Comparison of ENCODE assay signal across 12 mouse cellular contexts in the genomic region with DNA sequence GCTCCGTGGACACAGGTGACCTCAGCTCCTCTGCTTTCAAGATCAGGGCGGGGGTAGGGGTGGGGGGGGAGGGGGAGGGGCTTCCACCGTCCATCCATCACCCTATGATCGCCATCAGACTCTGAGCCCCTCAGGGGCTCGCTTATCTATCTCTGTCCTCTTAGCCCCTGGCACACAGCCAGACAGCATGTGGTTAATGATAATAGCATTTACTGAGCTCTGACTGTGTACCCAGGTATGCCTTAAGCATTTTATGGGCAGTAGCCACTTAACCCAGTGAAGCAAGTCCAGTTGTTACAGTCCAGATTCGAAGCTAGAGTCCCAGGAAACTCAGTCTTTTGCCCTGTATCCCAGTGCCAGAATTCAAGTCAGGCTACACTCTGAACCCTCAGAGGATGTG. TPM values are rescaled to one million over a fixed set of nuclear protein-coding genes. Genes with fewer than 3 reads are reported as not detected.
DNase-seq lines count a peak whose midpoint lies in the region; ATAC-seq and TF ChIP-seq lines count a peak whose summit lies in the region.
"Had no signal": no experiment of that assay in that cellular context is flagged by ENCODE, and none has a peak within 500 bp of the region (broad histone marks: within the 10 kb centered on the region; RNA-seq: fewer than 3 reads in every experiment).

No protein-coding gene starts in this region.

- ATAC-seq in heart, embryonic 12.5 days (ENCODE audit: insufficient number of reproducible peaks, low FRiP score): no peak
- ATAC-seq in kidney, postnatal 0 days (replicated peaks; ENCODE audit: low FRiP score, low read depth): peak; percentile 64
- 0 out of 2 replicates have a peak, but pooled peaks have one; percentile 52 for ATAC-seq in megakaryocyte-erythroid progenitor cell, adult 5-6 weeks (replicated peaks; ENCODE audit: low FRiP score, low TSS enrichment, poor library complexity, severe bottlenecking)
- no peak for ATAC-seq in forebrain, embryonic 12.5 days (ENCODE audit: low FRiP score)

- no peak overlapping the region for H3K9ac ChIP-seq in heart, embryonic 12.5 days
- no peak overlapping the region for H3K9ac ChIP-seq in MEL (ENCODE audit: control insufficient read depth, low read depth, low read length, poor library complexity, severe bottlenecking)
- H3K9ac ChIP-seq in kidney, postnatal 0 days (ENCODE audit: low read depth, low read length): no peak overlapping the region
- no peak overlapping the region for H3K9ac ChIP-seq in forebrain, embryonic 12.5 days

- peaks cover 15% of the 10 kb centered on the region for H3K4me1 ChIP-seq in heart, embryonic 12.5 days (replicated peaks)
- H3K4me1 ChIP-seq in MEL (ENCODE audit: control insufficient read depth in 1 of 2, insufficient read depth in 2 of 2, low read length in 2 of 2): peaks cover 0 to 9% of the 10 kb centered on the region in 2 experiments; a peak in 2 of 4 replicates
- no peaks in the 10 kb centered on the region for H3K4me1 ChIP-seq in kidney, postnatal 0 days (replicated peaks; ENCODE audit: insufficient read depth, low read length)
- H3K4me1 ChIP-seq in forebrain, embryonic 12.5 days: peaks cover 4% of the 10 kb centered on the region; the same call in 1 of the 2 replicates

- TF ChIP-seq EP300 in MEL (IDR thresholded peaks at IDR 0.05; ENCODE audit: low read depth in 1 of 2, low read length in 2 of 2): peak; percentile 57 to 67

- no peaks in the 10 kb centered on the region for H3K36me3 ChIP-seq in heart, embryonic 12.5 days
- peaks cover 0 to 3% of the 10 kb centered on the region in 2 experiments; a peak in 2 of 4 replicates for H3K36me3 ChIP-seq in MEL (ENCODE audit: control insufficient read depth in 1 of 2, insufficient read depth in 2 of 2, low read length in 2 of 2)
- H3K36me3 ChIP-seq in kidney, postnatal 0 days (ENCODE audit: insufficient read depth, low read length): no peaks in the 10 kb centered on the region
- H3K36me3 ChIP-seq in forebrain, embryonic 12.5 days (replicated peaks): no peaks in the 10 kb centered on the region

- H3K4me3 ChIP-seq in heart, embryonic 12.5 days: no peak overlapping the region
- H3K4me3 ChIP-seq in MEL (ENCODE audit: control insufficient read depth in 1 of 2, insufficient read depth in 1 of 2, low read depth in 2 of 2, low read length in 2 of 2): no peak overlapping the region
- no peak overlapping the region for H3K4me3 ChIP-seq in kidney, postnatal 0 days (replicated peaks; ENCODE audit: low read depth, low read length)
- H3K4me3 ChIP-seq in forebrain, embryonic 12.5 days (replicated peaks): no peak overlapping the region
- H3K4me3 ChIP-seq: erythroblast, embryonic 14.5 days; megakaryocyte, embryonic 14.5 days had no signal

- H3K27me3 ChIP-seq in heart, embryonic 12.5 days (replicated peaks): no peaks in the 10 kb centered on the region
- H3K27me3 ChIP-seq in MEL (ENCODE audit: control insufficient read depth in 1 of 2, insufficient read depth in 2 of 2, low read length in 2 of 2): no peaks in the 10 kb centered on the region
- no peaks in the 10 kb centered on the region for H3K27me3 ChIP-seq in kidney, postnatal 0 days (ENCODE audit: insufficient read depth, low read length)
- no peaks in the 10 kb centered on the region for H3K27me3 ChIP-seq in forebrain, embryonic 12.5 days

- H3K9me3 ChIP-seq in heart, embryonic 12.5 days (replicated peaks): no peaks in the 10 kb centered on the region
- H3K9me3 ChIP-seq in MEL (replicated peaks; ENCODE audit: insufficient read depth, low read length): no peaks in the 10 kb centered on the region
- H3K9me3 ChIP-seq in kidney, postnatal 0 days (replicated peaks; ENCODE audit: low read length): no peaks in the 10 kb centered on the region
- no peaks in the 10 kb centered on the region for H3K9me3 ChIP-seq in forebrain, embryonic 12.5 days
- H3K9me3 ChIP-seq: megakaryocyte, embryonic 14.5 days had no signal

- TF ChIP-seq POLR2A in MEL (IDR thresholded peaks at IDR 0.05; ENCODE audit: control insufficient read depth in 1 of 2, insufficient read depth in 1 of 2, low read depth in 1 of 2, low read length in 2 of 2, poor library complexity in 1 of 2): no peak

- TF ChIP-seq RAD21 in MEL (IDR thresholded peaks at IDR 0.05; ENCODE audit: low read depth, low read length): no peak

- TF ChIP-seq CTCF in MEL (IDR thresholded peaks at IDR 0.05 in 2 of 3, conservative IDR thresholded peaks at IDR 0.05 in 1 of 3; ENCODE audit: control insufficient read depth in 1 of 3, insufficient read depth in 1 of 3, low read depth in 2 of 3, low read length in 3 of 3, poor library complexity in 1 of 3, severe bottlenecking in 1 of 3): no peak
- TF ChIP-seq CTCF in kidney, postnatal 0 days (IDR thresholded peaks at IDR 0.05; ENCODE audit: low read depth): no peak

- peak overlapping the region; percentile 19; the same call in 1 of the 2 replicates for H3K4me2 ChIP-seq in heart, embryonic 12.5 days
- H3K4me2 ChIP-seq in kidney, postnatal 0 days (ENCODE audit: low read length): no peak overlapping the region
- no peak overlapping the region for H3K4me2 ChIP-seq in forebrain, embryonic 12.5 days

- H3K79me2 ChIP-seq in MEL (ENCODE audit: control insufficient read depth, insufficient read depth, low read length, poor library complexity): no peaks in the 10 kb centered on the region

- H3K27ac ChIP-seq in heart, embryonic 12.5 days (ENCODE audit: poor library complexity, severe bottlenecking): no peak overlapping the region
- H3K27ac ChIP-seq in MEL (ENCODE audit: control insufficient read depth, low read depth, low read length): no peak overlapping the region
- 0 out of 2 replicates have a peak overlapping the region, but pooled peaks have one; percentile 42 for H3K27ac ChIP-seq in kidney, postnatal 0 days
- no peak overlapping the region for H3K27ac ChIP-seq in forebrain, embryonic 12.5 days

- 8% methylated on average over 6 of the region's 6 CpGs for WGBS in heart, embryonic 12.5 days
- WGBS in kidney, postnatal 0 days: 5% methylated on average over 6 of the region's 6 CpGs
- WGBS in forebrain, embryonic 12.5 days: 30% methylated on average over 6 of the region's 6 CpGs

- no peak for DNase-seq in heart, adult 18-20 months
- peak; percentile 61 for DNase-seq in MEL (ENCODE audit: low read depth, low spot score)
- no peak for DNase-seq in kidney, postnatal 0 days (ENCODE audit: low spot score)
- no peak for DNase-seq in retina, embryonic 14.5 days (ENCODE audit: low spot score)
- no peak for DNase-seq in gastrocnemius, postnatal 25 days

TF ChIP-seq in MEL, 35 proteins besides CTCF, POLR2A, EP300 and RAD21 (continues in another document):
- TF ChIP-seq MXI1 (IDR thresholded peaks at IDR 0.05; ENCODE audit: low read depth, low read length) (no peak), TAL1 (IDR thresholded peaks at IDR 0.05; ENCODE audit: low read length) (peak; percentile 45), MAX (IDR thresholded peaks at IDR 0.05; ENCODE audit: low read length) (no peak), MAFK (IDR thresholded peaks at IDR 0.05; ENCODE audit: borderline replicate concordance, low read depth, low read length) (no peak), ZMIZ1 (IDR thresholded peaks at IDR 0.05; ENCODE audit: low read depth, low read length) (no peak), SMC3 (IDR thresholded peaks at IDR 0.05; ENCODE audit: low read depth, low read length) (no peak), ZKSCAN1 (IDR thresholded peaks at IDR 0.05; ENCODE audit: low read depth, low read length) (no peak), RCOR1 (IDR thresholded peaks at IDR 0.05; ENCODE audit: low read depth, low read length) (no peak), JUND (IDR thresholded peaks at IDR 0.05; ENCODE audit: low read depth, low read length) (no peak), GATA1 (IDR thresholded peaks at IDR 0.05; ENCODE audit: low read depth, low read length) (peak; percentile 73)

RNA-seq across cellular contexts. Expression of a gene that starts 10.5 kb away (rescaled TPM):
- polyA plus RNA-seq in heart, embryonic 12.5 days (2016; fragmentation: Nextera tagmentation; extraction: Ambion mirVana): 0.24 and 0.54 TPM in 2 replicates
- total RNA-seq in heart, adult 18-20 months (2021): under 1 TPM; 0.15 to 0.21 TPM
- total RNA-seq in MEL (2012; rRNA removed): 0.26 and 0.46 TPM in 2 replicates
- under 1 TPM in 1 of 2 experiments, not detected in 1; 0.77 TPM for polyA plus RNA-seq in MEL (2012; ENCODE audit: insufficient read depth in 1 of 2, insufficient read length in 2 of 2, low read depth in 1 of 2, low replicate concordance in 2 of 2, missing spikeins in 1 of 2)
- 0.55 and 0.68 TPM in 2 replicates for polyA plus RNA-seq in kidney, postnatal 0 days (2015; fragmentation: Nextera tagmentation; extraction: Ambion mirVana)
- not detected in 2 replicates for total RNA-seq in megakaryocyte-erythroid progenitor cell, adult 5-6 weeks (2014; fragmentation: Nextera tagmentation)
- 1.2 TPM in 1 of 2 replicates, not detected in the other for total RNA-seq in megakaryocyte-erythroid progenitor cell, adult 5-6 weeks (2017)
- 0.18 TPM in 1 of 2 replicates, not detected in the other for polyA plus RNA-seq in forebrain, embryonic 12.5 days (2016; fragmentation: Nextera tagmentation; extraction: Ambion mirVana)
- total RNA-seq in gastrocnemius, postnatal 25 days (2021): under 1 TPM in 1 of 2 experiments, not detected in 1; 0.15 TPM
- polyA plus RNA-seq: erythroblast, embryonic 14.5 days had no signal

RNA-seq across cellular contexts. Expression of a gene that starts 18.0 kb away (rescaled TPM):
- polyA plus RNA-seq in heart, embryonic 12.5 days (2016; fragmentation: Nextera tagmentation; extraction: Ambion mirVana): 83.8 and 95.1 TPM in 2 replicates
- 10 to 100 TPM; 29.3 to 38.1 TPM for total RNA-seq in heart, adult 18-20 months (2021)
- 7.3 and 7.5 TPM in 2 replicates for total RNA-seq in MEL (2012; rRNA removed)
- 10 to 100 TPM in 1 of 2 experiments, not detected in 1; 13.4 TPM for polyA plus RNA-seq in MEL (2012; ENCODE audit: insufficient read depth in 1 of 2, insufficient read length in 2 of 2, low read depth in 1 of 2, low replicate concordance in 2 of 2, missing spikeins in 1 of 2)
- 111 and 114 TPM in 2 replicates for polyA plus RNA-seq in kidney, postnatal 0 days (2015; fragmentation: Nextera tagmentation; extraction: Ambion mirVana)
- 4.0 and 13.9 TPM in 2 replicates for total RNA-seq in megakaryocyte-erythroid progenitor cell, adult 5-6 weeks (2014; fragmentation: Nextera tagmentation)
- total RNA-seq in megakaryocyte-erythroid progenitor cell, adult 5-6 weeks (2017): 2.3 and 3.7 TPM in 2 replicates
- polyA plus RNA-seq in forebrain, embryonic 12.5 days (2016; fragmentation: Nextera tagmentation; extraction: Ambion mirVana): 83.6 and 101 TPM in 2 replicates
- total RNA-seq in gastrocnemius, postnatal 25 days (2021): 10 to 100 TPM; 17.0 to 18.2 TPM

RNA-seq across cellular contexts. Expression of a gene that starts 28.2 kb away (rescaled TPM):
- polyA plus RNA-seq in heart, embryonic 12.5 days (2016; fragmentation: Nextera tagmentation; extraction: Ambion mirVana): 0.08 TPM in 1 of 2 replicates, not detected in the other
- total RNA-seq in heart, adult 18-20 months (2021): not detected
- total RNA-seq in MEL (2012; rRNA removed): not detected in 2 replicates
- polyA plus RNA-seq in MEL (2012; ENCODE audit: insufficient read depth in 1 of 2, insufficient read length in 2 of 2, low read depth in 1 of 2, low replicate concordance in 2 of 2, missing spikeins in 1 of 2): not detected
- polyA plus RNA-seq in kidney, postnatal 0 days (2015; fragmentation: Nextera tagmentation; extraction: Ambion mirVana): 0.25 and 0.56 TPM in 2 replicates
- not detected in 2 replicates for total RNA-seq in megakaryocyte-erythroid progenitor cell, adult 5-6 weeks (2014; fragmentation: Nextera tagmentation)
- not detected in 2 replicates for total RNA-seq in megakaryocyte-erythroid progenitor cell, adult 5-6 weeks (2017)
- 0.23 and 0.59 TPM in 2 replicates for polyA plus RNA-seq in forebrain, embryonic 12.5 days (2016; fragmentation: Nextera tagmentation; extraction: Ambion mirVana)
- not detected for total RNA-seq in gastrocnemius, postnatal 25 days (2021)
- total RNA-seq: gastrocnemius, postnatal 4 days had no signal
- polyA plus RNA-seq: erythroblast, embryonic 14.5 days; spleen, adult 2 months had no signal

Comparison
In these comparisons a context has a peak if more than half of its experiments do, and no peak if none do; other contexts are left out.
1. ATAC-seq: peak in kidney, postnatal 0 days (single experiment) and megakaryocyte-erythroid progenitor cell, adult 5-6 weeks (single experiment); none in heart, embryonic 12.5 days (single experiment) and forebrain, embryonic 12.5 days (single experiment).